Mouse (Mus musculus) adrenal gland, adult 8-10 months (tissue): ENCODE data around the gene Ulk4. TPM values are rescaled to one million over a fixed set of nuclear protein-coding genes. Genes with fewer than 3 reads are reported as not detected.
A peak's percentile ranks its signal among the peaks of the same experiment; 100 is the strongest.
"Not testable (repeated sequence)": the region's sequence is repeated elsewhere in the genome, so short reads cannot be mapped to it uniquely, and the experiment has no call there.

Experiments used
- DNase-seq: peaks from one replicate; pipeline ENCODE4 v3.0.0; 2022
- total RNA-seq, 4 experiments: library from RNA; stranded (reverse); gene quantifications; 2 replicates each; pipeline ENCODE4 v1.2.4; 2022

Gene Ulk4
- total RNA-seq, 4 experiments from 2014 or later = 1.7 to 4.8 (median 2.6) TPM

- DNase-seq = no peak
Measured at GRCm38 (mm10) chr9:121250854-121251253, 26.1 kb downstream of the Ulk4 start.

- DNase-seq = no peak
Measured at GRCm38 (mm10) chr9:121249805-121250204, 27.2 kb downstream of the Ulk4 start.

- peak; percentile 49 for DNase-seq
Measured at GRCm38 (mm10) chr9:121247956-121248775, 28.8 kb downstream of the Ulk4 start.

GRCm38 (mm10) chr9:121247047-121247446 is 29.9 kb downstream of the Ulk4 start:
- DNase-seq = no peak

GRCm38 (mm10) chr9:121242331-121242730 is 34.7 kb downstream of the Ulk4 start:
- DNase-seq = no peak

- DNase-seq = no peak
Measured at GRCm38 (mm10) chr9:121241806-121242205, 35.2 kb downstream of the Ulk4 start.

GRCm38 (mm10) chr9:121241366-121241765 is 35.6 kb downstream of the Ulk4 start:
- no peak for DNase-seq

- not testable (repeated sequence) for DNase-seq
Measured at GRCm38 (mm10) chr9:121240242-121240641, 36.8 kb downstream of the Ulk4 start.

GRCm38 (mm10) chr9:121239571-121239970 is 37.4 kb downstream of the Ulk4 start:
- DNase-seq = no peak

GRCm38 (mm10) chr9:121218636-121219035 is 58.4 kb downstream of the Ulk4 start:
- no peak for DNase-seq

GRCm38 (mm10) chr9:121218230-121218629 is 58.8 kb downstream of the Ulk4 start:
- no peak for DNase-seq

GRCm38 (mm10) chr9:121217742-121218141 is 59.3 kb downstream of the Ulk4 start:
- no peak for DNase-seq

GRCm38 (mm10) chr9:121216536-121217320 is 60.3 kb downstream of the Ulk4 start:
- DNase-seq = no peak

- DNase-seq = peak; percentile 12
Measured at GRCm38 (mm10) chr9:121215349-121216000, 61.5 kb downstream of the Ulk4 start.

- no peak for DNase-seq
Measured at GRCm38 (mm10) chr9:121212322-121212721, 64.7 kb downstream of the Ulk4 start.

- DNase-seq = no peak
Measured at GRCm38 (mm10) chr9:121205046-121205445, 72.0 kb downstream of the Ulk4 start.

GRCm38 (mm10) chr9:121204149-121204800 is 72.7 kb downstream of the Ulk4 start:
- no peak for DNase-seq

GRCm38 (mm10) chr9:121203686-121204085 is 73.3 kb downstream of the Ulk4 start:
- DNase-seq = no peak

- DNase-seq = not testable (repeated sequence)
Measured at GRCm38 (mm10) chr9:121199146-121199685, 77.8 kb downstream of the Ulk4 start.

GRCm38 (mm10) chr9:121196473-121196872 is 80.5 kb downstream of the Ulk4 start:
- no peak for DNase-seq

GRCm38 (mm10) chr9:121195106-121195505 is 81.9 kb downstream of the Ulk4 start:
- DNase-seq = no peak
